Comparison of ENCODE assay signal across 27 mouse cellular contexts in genomic region chr17:80325456-80325855, GRCm38 (mm10). TPM values are rescaled to one million over a fixed set of nuclear protein-coding genes. Genes with fewer than 3 reads are reported as not detected.
"Had no signal": no experiment of that assay in that cellular context is flagged by ENCODE, and none has a peak within 500 bp of the region (broad histone marks: within the 10 kb centered on the region; RNA-seq: fewer than 3 reads in every experiment).

No protein-coding gene starts in this region.

- H3K9me3 ChIP-seq: heart, embryonic 13.5 days; heart, embryonic 15.5 days; hindbrain, embryonic 10.5 days; hindbrain, embryonic 12.5 days; hindbrain, embryonic 15.5 days; intestine, embryonic 15.5 days; limb, embryonic 13.5 days; limb, embryonic 15.5 days had no signal

- ATAC-seq: forebrain, embryonic 16.5 days; inflammation-experienced regulatory T-cells, adult 6 months; intestine, embryonic 15.5 days; intestine, postnatal 0 days had no signal

- H3K36me3 ChIP-seq: heart, embryonic 13.5 days; heart, embryonic 15.5 days; hindbrain, embryonic 10.5 days; hindbrain, embryonic 12.5 days; hindbrain, embryonic 15.5 days; intestine, embryonic 15.5 days; limb, embryonic 13.5 days; limb, embryonic 15.5 days had no signal

- H3K27me3 ChIP-seq: heart, embryonic 13.5 days; heart, embryonic 15.5 days; hindbrain, embryonic 12.5 days; hindbrain, embryonic 15.5 days; intestine, embryonic 15.5 days; limb, embryonic 13.5 days; limb, embryonic 15.5 days had no signal

- H3K9ac ChIP-seq: heart, embryonic 13.5 days; heart, embryonic 15.5 days; hindbrain, embryonic 12.5 days; hindbrain, embryonic 15.5 days; intestine, embryonic 15.5 days; limb, embryonic 13.5 days; limb, embryonic 15.5 days had no signal

- H3K27ac ChIP-seq: gastrocnemius, adult 2 months; heart, adult 2 months; heart, embryonic 13.5 days; heart, embryonic 15.5 days; hindbrain, embryonic 10.5 days; hindbrain, embryonic 12.5 days; intestine, embryonic 15.5 days; limb, embryonic 13.5 days; limb, embryonic 15.5 days had no signal

- H3K4me2 ChIP-seq: heart, embryonic 11.5 days; heart, embryonic 13.5 days; heart, embryonic 15.5 days; hindbrain, embryonic 12.5 days; hindbrain, embryonic 15.5 days; intestine, embryonic 15.5 days; limb, embryonic 13.5 days; limb, embryonic 15.5 days had no signal

- H3K4me1 ChIP-seq: hindbrain, embryonic 10.5 days; hindbrain, embryonic 12.5 days; hindbrain, embryonic 15.5 days; intestine, embryonic 15.5 days; limb, embryonic 13.5 days had no signal

- H3K4me3 ChIP-seq: gastrocnemius, adult 2 months; heart, adult 2 months; heart, embryonic 13.5 days; heart, embryonic 15.5 days; hindbrain, embryonic 10.5 days; hindbrain, embryonic 12.5 days; hindbrain, embryonic 15.5 days; intestine, embryonic 15.5 days; limb, embryonic 13.5 days; limb, embryonic 15.5 days had no signal

- DNase-seq: gastrocnemius, adult 2 months; gastrocnemius, postnatal 10 days; gastrocnemius, postnatal 25 days; heart, adult 2 months; heart, postnatal 14 days; heart, postnatal 36 days; kidney, adult 18-20 months; kidney, adult 8-10 months; kidney, postnatal 10 days; kidney, postnatal 25 days; kidney, postnatal 4 days; layer of hippocampus, adult 9-11 months; layer of hippocampus, postnatal 36 days; left cerebral cortex, postnatal 4 days had no signal

RNA-seq across cellular contexts. Expression of gene Gm10190, which starts 47.9 kb away (rescaled TPM):
- polyA plus RNA-seq: frontal cortex, adult 2 months; heart, adult 2 months; heart, embryonic 11.5 days; hindbrain, embryonic 10.5 days; inflammation-experienced regulatory T-cells, adult 6 months had no signal
